Mouse (Mus musculus) neural tube, embryonic 14.5 days (tissue): ENCODE results near the gene Slc33a1. TPM values are rescaled to one million over a fixed set of nuclear protein-coding genes. Genes with fewer than 3 reads are reported as not detected.

ENCODE experiments used
- polyA plus RNA-seq: library from polyadenylated mRNA; unstranded; fragments of >200 nt; fragmentation: Nextera tagmentation; extraction: Ambion mirVana; gene quantifications from 2 replicates; pipeline ENCODE4 v1.2.1, GENCODE M21; 2014

The Slc33a1 gene
- polyA plus RNA-seq, 1 experiment from 2014 or later, result 19.8 TPM

Other genes with a start within 250 kb of the Slc33a1 start
- 13.4 and 14.3 TPM in 2 replicates for gene Plch1, start 65.3 kb downstream of the Slc33a1 start, polyA plus RNA-seq
- gene E130311K13Rik, start 35.3 kb downstream of the Slc33a1 start, polyA plus RNA-seq, result 6.4 and 8.2 TPM in 2 replicates
- 49.9 and 54.6 TPM in 2 replicates for gene Gmps, start 11.3 kb upstream of the Slc33a1 start, polyA plus RNA-seq
- gene Vmn2r1, start 116.8 kb upstream of the Slc33a1 start, polyA plus RNA-seq, result 0.18 and 0.20 TPM in 2 replicates
- gene Vmn2r2, start 177.2 kb upstream of the Slc33a1 start, polyA plus RNA-seq, result 0.05 and 0.11 TPM in 2 replicates